Mouse (Mus musculus) A20 (cell line): ENCODE measurements around the gene Tbxa2r.

Experiments used
- DNase-seq: peaks from one replicate; pipeline ENCODE4 v3.0.0-alpha.2; 2011; ENCODE audit warnings: low read depth, low spot score

Tbxa2r gene

DNA sequence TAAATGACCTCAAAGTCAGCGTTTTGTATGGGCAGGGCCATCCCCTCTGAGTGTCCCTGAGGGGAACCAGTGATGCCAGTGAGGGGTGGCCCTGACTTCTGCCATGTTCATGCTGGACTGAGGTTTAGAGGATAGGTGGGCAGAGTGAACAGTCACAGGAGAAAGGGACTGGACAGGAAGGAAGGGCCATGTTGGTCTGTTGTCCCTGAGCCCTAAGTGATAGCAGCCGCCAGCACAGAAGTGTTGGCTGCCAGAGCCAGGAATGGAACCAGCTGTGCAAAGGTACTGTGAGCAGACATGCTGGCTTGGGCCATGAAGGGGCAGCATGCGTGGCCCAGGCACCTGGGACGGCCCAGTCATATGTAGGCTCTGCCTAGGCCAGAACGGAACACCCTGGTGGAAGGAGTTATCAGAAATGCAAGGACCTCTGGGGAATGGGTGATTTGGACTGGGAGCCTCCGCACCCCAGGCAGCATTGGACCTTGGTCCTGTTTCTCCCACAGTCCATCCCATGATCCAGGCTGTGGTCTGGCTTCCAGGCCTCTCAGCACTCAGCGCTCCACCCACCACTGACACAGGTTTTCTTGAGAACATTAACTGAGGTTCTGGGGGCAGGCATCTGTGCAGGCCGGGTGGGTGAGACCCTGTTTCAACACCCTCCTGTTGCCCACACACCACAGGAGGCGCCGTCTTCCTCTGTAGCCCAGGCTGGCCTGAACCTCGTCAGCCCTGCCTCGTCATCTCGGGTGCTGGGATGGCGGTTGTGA lies 28.8 kb upstream of the Tbxa2r start:
- DNase-seq: peak; percentile 49

- peak; percentile 45 for DNase-seq
These were observed 28.1 kb upstream of the Tbxa2r start for GRCm38 (mm10) chr10:81300352-81300907.

GRCm38 (mm10) chr10:81301321-81301720 lies 27.2 kb upstream of the Tbxa2r start:
- peak; percentile 88 for DNase-seq

DNA sequence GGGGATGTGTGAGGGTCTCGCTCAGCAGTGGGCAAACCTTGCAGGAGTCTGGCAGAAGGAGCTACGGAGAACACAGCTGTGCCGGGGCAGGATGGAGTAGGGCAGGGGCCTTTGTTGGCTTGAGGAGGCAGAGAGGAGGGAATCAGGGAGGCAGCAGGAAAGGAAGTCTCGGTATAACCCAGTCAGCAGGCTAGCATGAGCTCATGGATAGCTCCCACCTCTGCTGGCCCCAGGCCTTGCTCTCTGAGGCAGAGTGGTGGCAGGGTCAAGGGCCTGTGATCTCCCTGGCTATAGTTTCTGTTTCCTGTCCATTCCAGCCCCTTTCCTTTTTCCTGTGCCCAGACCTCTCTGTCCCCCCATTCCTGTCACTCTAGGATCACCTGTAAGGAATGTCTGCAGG lies 26.2 kb upstream of the Tbxa2r start:
- no peak for DNase-seq

DNA sequence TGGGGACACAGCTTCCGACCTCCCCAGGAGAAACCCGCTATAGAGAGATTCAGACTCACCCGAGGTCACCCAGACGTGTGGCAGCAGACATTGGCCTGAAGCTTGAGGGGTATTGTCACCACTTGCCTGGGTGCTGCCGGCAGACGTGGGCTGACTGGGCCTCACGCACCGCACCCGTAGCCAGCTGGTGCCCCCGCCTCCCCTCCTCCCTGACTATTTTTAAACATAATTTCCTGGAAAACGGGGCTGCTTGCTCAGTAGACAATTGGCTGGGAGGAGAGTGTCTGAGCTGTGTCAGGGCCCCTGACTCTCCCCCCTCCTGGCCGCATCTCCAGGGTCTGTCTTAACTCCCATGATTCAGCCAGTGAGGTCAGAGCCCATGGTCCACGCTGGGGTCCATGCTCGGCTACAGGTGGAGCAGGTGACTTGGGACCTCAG lies 25.7 kb upstream of the Tbxa2r start:
- no peak for DNase-seq

DNA sequence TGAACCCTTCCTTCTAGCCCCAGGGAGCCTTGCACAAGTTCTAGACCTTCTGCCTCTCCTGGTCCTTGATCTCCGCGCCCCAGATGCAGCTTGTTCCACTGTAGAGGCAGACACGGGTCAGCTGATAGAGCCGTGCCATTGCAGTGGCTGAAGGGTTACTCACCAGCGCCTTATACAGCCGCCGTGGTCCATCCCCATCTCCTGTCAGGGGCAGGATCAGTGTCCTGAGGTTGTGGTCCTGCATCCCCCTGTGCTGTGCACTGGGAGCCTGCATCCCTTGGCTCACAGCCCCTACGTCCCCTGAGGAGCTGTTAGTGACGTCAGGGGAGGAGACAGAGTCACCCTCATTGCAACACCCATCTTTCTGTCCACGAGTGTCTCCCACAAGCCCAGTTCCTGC lies 25.3 kb upstream of the Tbxa2r start:
- DNase-seq: peak; percentile 19

- DNase-seq: peak; percentile 45
These were observed 24.8 kb upstream of the Tbxa2r start for GRCm38 (mm10) chr10:81303761-81304160.

GRCm38 (mm10) chr10:81304597-81305238 lies 23.8 kb upstream of the Tbxa2r start:
- peak; percentile 71 for DNase-seq

DNA sequence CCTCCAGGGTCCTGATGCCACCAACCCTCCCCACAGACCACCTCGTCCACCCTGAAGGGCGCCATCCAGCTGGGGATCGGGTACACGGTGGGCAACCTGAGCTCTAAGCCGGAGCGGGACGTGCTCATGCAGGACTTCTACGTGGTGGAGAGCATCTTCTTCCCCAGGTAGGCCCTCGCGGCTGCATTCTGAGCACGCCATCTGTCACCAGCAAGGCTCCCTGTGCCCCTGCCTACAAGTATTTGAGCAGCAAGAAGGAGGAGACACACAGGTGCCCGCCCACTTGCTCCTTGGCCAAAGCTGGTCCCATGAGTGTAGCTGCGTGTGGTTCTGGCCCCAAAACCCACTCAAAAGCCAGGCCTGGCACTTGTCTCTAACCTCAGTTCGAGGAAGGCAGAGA lies 22.9 kb upstream of the Tbxa2r start:
- DNase-seq: no peak

DNA sequence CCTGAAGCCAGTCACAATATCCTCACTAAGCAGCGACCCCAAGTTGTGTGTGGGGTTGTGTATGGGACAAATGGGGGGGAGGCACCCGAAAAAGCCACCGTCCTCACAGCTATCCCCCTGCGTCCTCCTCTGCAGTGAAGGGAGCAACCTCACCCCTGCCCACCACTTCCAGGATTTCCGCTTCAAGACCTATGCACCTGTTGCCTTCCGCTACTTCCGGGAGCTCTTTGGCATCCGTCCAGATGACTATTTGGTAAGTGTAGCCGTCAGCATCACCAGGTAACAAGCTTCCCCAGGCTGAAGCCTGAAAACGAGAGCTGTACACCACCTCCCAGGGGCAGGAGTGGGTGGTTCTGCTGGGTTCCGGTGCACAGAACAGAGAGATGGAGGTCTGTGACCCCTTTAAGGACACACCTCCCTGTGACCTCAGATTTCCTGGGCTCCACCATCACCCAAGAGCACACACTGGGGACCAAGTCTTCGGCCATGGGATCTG lies 22.3 kb upstream of the Tbxa2r start:
- no peak for DNase-seq

- DNase-seq: no peak
These were observed 21.5 kb upstream of the Tbxa2r start for GRCm38 (mm10) chr10:81306837-81307682.

DNA sequence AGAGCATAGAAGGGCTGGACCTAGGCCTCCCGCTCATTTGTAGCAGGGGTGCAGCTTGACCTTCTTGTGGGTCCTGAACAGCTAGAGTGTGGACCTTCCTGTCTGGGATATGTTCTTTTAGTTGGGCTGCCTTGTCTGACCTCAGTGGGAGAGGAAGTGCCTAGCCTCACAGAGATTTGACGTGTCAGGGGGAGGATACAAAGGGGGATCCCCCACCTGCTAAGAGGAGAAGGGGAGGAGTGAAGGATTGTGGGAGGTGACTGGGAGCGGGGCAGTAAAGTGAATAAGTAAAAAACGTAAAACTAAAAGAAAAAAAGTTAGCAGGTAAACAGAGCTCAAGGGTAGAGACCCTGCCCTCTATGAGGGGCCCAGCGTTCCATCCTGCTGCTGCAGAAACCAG lies 19.0 kb upstream of the Tbxa2r start:
- DNase-seq: no peak

DNA sequence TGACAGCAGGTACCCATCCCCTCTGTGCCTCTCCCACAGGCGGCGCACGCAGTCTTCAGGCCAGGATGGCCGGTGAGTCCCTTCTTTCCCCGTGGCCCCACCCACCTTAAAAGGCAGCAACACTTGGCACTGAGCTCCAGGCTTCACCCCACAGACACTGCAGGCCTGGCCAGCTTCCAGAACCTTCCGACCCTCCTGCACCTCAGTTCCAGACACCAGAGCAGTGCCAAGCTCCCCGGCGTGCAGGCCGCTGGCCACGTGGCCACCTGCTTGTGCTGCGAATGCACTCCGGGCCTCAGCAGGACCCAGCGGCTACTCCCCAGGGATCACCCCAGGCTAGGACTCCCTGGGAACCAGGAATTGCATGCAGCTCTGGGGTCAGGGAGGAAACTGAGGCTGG lies 14.9 kb upstream of the Tbxa2r start:
- no peak for DNase-seq

- no peak for DNase-seq
These were observed 14.3 kb upstream of the Tbxa2r start for GRCm38 (mm10) chr10:81314201-81314600.

DNA sequence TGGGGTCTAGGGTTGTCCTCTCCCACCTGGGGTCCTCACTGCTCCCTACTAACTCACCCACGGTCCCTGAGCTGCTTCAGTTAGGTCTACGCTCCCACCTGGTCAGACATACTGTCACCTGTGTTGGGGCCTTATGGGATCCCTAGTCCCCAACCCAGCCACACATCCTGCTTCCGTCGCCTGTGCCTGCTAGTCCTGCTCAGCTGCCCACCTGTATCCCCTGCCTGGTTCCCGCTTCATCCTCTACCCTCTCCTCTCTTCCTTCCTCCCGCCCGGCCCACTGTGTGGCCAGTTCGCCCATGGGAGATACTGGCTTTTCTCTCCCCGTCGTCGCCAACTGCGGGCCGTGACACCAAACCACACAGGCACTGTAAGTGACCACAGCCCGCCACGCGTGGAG lies 12.9 kb upstream of the Tbxa2r start:
- no peak for DNase-seq

- DNase-seq: peak; percentile 46
These were observed 12.0 kb upstream of the Tbxa2r start for GRCm38 (mm10) chr10:81316338-81317060.

- DNase-seq: no peak
These were observed 11.3 kb upstream of the Tbxa2r start for GRCm38 (mm10) chr10:81317273-81317672.

DNA sequence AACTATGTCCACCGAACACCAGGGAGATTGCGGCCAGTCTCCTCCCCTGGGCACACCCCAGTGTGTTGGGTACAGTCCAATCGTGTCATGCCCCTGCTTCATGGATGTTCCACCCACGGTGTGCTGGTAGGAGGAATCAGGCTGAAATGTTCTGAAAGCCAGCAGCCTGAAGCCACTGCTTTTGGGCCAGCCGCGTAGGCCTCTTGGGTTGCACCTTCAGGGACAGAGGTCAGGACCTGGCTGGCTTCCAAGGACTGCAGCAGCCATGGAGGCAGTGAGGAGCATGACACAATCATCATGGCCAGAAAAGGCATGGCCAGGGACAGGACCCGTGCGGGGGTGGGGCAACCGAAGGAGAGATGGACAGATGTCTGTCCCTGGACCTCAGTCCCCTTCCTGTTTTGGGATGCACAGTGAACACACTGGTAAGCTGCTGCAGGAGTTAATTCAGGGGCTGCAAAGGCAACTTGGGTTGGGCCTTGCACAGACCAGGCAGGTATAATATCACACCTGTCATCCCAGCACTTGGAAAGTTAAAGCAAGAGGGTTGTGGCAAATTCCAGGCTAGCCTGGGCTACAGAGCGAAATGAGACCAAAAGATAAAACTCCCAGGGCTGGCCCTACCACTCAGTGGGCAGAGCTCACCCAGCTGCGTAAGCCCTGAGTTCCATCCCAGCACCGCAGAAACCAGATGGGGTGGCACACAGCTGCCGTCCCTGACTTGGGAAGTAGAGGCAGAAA lies 9.8 kb upstream of the Tbxa2r start:
- no peak for DNase-seq

DNA sequence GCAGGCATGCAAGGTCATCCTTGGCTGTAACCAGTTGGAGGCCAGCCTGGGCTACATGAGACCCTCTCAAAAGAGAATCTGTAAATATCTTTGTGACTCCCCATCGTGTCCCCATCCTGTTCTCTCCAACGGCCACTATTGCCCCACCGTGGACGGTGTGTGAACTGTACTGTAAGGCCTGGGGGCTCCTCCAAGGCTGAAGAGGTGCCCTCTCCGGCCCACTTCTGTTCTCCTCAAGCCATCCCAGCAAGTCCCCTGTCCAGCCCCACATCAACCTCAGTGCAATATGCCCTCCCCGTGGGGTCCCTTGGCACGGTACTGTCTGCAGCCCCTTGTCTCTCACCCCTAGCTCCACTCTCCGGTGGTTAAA lies 9.2 kb upstream of the Tbxa2r start:
- DNase-seq: peak; percentile 62

- peak; percentile 100 for DNase-seq
These were observed 8.6 kb upstream of the Tbxa2r start for GRCm38 (mm10) chr10:81319741-81320549.
